Mouse (Mus musculus) C2C12 (cell line): ENCODE measurements at regions not wholly inside any gene's neighbourhood (a gene's known extent, or its start where the extent isn't known, plus 50 kb on each side); places are given as distances from the start of the nearest gene placed in this dataset.

Experiments
- H3K27me3 ChIP-seq: one replicate; pipeline ENCODE4 v1.6.1; 2011; ENCODE audit not compliant: control insufficient read depth, insufficient read depth, insufficient read length
- H3K36me3 ChIP-seq: one replicate; pipeline ENCODE4 v1.6.1; 2011; ENCODE audit not compliant: control insufficient read depth, insufficient read depth
- H3K4me3 ChIP-seq: one replicate; pipeline ENCODE4 v1.5.1; 2011; ENCODE audit warnings: mild to moderate bottlenecking, control low read depth; ENCODE audit not compliant: poor library complexity, insufficient read depth, severe bottlenecking
- H3K79me2 ChIP-seq: one replicate; pipeline ENCODE4 v1.6.1; 2011; ENCODE audit not compliant: control insufficient read depth, insufficient read depth
- H3K79me3 ChIP-seq: one replicate; pipeline ENCODE4 v1.6.1; 2011; ENCODE audit warnings: low read depth, control low read depth
- H3ac ChIP-seq: one replicate; pipeline ENCODE3; 2011; ENCODE audit warnings: low read depth; ENCODE audit not compliant: control insufficient read depth, insufficient read length
- CEBPB ChIP-seq: IDR thresholded peaks from one replicate; pipeline ENCODE4 v1.6.1; 2011; ENCODE audit warnings: low read depth, mild to moderate bottlenecking, control low read depth, moderate library complexity
- CTCF ChIP-seq: IDR thresholded peaks from one replicate; pipeline ENCODE4 v1.5.1; 2011; ENCODE audit not compliant: control insufficient read depth, insufficient read depth, insufficient read length
- FOSL1 ChIP-seq: IDR thresholded peaks from one replicate; pipeline ENCODE4 v1.8.0; 2011; ENCODE audit warnings: mild to moderate bottlenecking, low read length; ENCODE audit not compliant: poor library complexity, insufficient read depth, severe bottlenecking
- MAX ChIP-seq: IDR thresholded peaks from one replicate; pipeline ENCODE4 v1.6.1; 2011; ENCODE audit warnings: mild to moderate bottlenecking, control low read depth
- MYOD1 ChIP-seq: IDR thresholded peaks from one replicate; pipeline ENCODE4 v1.6.1; 2011; ENCODE audit warnings: low read depth; ENCODE audit not compliant: control insufficient read depth, insufficient read length
- MYOG ChIP-seq: IDR thresholded peaks from one replicate; pipeline ENCODE4 v1.6.1; 2011; ENCODE audit not compliant: control insufficient read depth, insufficient read length; ENCODE audit errors: extremely low read depth
- USF1 ChIP-seq: IDR thresholded peaks from one replicate; pipeline ENCODE4 v1.6.1; 2011; ENCODE audit warnings: low read depth, mild to moderate bottlenecking, control low read depth, moderate library complexity

GRCm38 (mm10) chr9:122572836-122573267 is 174.3 kb upstream of the Topaz1 start:
- Histone ChIP-seq H3K27me3 (peaks cover 64% of the 10 kb centered on the region), H3ac (no peak overlapping the region)

DNA sequence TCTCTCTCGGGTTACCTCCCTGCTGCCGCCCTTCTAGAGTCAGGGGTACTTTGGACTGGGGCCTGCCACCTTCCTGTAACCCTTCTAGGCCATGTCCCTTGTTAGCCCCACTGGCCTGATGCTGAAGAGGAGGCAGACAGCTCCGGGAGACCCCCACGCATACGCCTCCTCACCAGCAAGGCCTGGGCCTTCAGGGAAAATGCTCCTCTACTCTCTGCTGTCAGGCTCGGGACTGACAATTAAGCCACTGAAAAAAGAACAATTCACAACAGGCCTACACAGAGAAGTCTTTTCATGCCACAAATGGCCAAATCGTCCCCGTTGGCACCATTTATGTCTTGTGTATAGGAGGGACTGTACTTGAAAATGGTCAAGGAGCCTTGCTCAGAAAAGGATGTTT is 161.9 kb upstream of the Topaz1 start:
- Histone ChIP-seq H3K79me2 (no peaks in the 10 kb centered on the region), H3K36me3 (no peaks in the 10 kb centered on the region), H3K4me3 (no peak overlapping the region), H3K27me3 (peaks cover 21% of the 10 kb centered on the region), H3K79me3 (no peaks in the 10 kb centered on the region), H3ac (no peak overlapping the region)
- TF ChIP-seq MYOD1, result no peak
- TF ChIP-seq MYOG, result no peak
- no peak for TF ChIP-seq CEBPB
- TF ChIP-seq USF1, result no peak
- TF ChIP-seq CTCF, result no peak
- TF ChIP-seq MAX, result no peak

More at GRCm38 (mm10) chr9:122572836-122573267, 174.3 kb upstream of the Topaz1 start:
- no peaks in the 10 kb centered on the region for H3K36me3 ChIP-seq
- H3K79me3 ChIP-seq, result no peaks in the 10 kb centered on the region
- TF ChIP-seq MAX (no peak), FOSL1 (no peak), USF1 (no peak), CTCF (no peak), MYOG (no peak)
- H3K4me3 ChIP-seq, result no peak overlapping the region
- no peaks in the 10 kb centered on the region for H3K79me2 ChIP-seq

DNA sequence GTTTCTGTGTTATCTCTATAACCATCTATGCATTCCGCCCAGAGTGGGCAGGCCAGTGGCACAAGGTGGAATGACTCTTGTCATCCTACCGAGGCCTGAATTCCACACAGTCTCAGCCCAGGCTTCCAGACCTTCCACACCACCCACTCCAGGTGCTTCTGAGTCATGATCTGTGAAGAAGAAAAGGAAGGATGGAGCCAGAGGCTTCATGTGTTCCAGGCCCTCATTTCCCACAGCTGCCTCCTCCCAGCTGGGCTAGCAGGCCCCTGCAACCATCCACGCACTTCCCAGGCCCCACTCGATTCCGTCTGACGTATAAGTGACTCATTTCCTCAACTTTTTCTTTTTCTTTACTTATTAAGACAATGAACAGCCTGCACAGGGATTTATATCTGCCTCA is 160.7 kb upstream of the Topaz1 start:
- no peak overlapping the region for H3ac ChIP-seq
- H3K27me3 ChIP-seq, result peaks cover 20% of the 10 kb centered on the region
- no peaks in the 10 kb centered on the region for H3K36me3 ChIP-seq
- TF ChIP-seq MAX (no peak), CEBPB (no peak), CTCF (no peak), USF1 (no peak), MYOD1 (no peak), MYOG (no peak), FOSL1 (no peak)
- H3K4me3 ChIP-seq, result no peak overlapping the region
- H3K79me2 ChIP-seq, result no peaks in the 10 kb centered on the region
- H3K79me3 ChIP-seq, result no peaks in the 10 kb centered on the region

DNA sequence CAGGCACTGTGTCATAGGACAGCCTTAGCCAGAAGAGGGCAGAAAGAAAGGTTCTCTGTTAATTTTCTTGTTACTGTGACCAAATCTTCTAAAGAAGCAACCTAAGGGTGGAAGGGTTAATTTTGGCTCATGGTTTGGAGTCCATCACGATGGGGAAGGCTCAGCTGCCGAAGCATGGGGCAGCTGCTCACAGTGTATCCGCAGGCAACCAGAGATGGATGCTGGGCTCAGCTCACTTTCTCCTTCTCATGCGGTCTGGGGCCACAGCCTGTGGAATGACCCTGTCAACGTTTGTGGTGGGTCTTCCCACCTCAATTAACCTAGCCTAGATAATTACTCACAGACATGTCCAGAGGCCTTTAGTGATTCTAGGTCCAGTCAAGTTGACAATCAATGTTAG is 160.2 kb upstream of the Topaz1 start:
- H3K79me3 ChIP-seq, result no peaks in the 10 kb centered on the region
- no peak overlapping the region for H3K4me3 ChIP-seq
- H3K36me3 ChIP-seq, result no peaks in the 10 kb centered on the region
- H3K27me3 ChIP-seq, result peaks cover 20% of the 10 kb centered on the region
- no peak overlapping the region for H3ac ChIP-seq
- TF ChIP-seq USF1 (no peak), MYOD1 (no peak)
- no peaks in the 10 kb centered on the region for H3K79me2 ChIP-seq

GRCm38 (mm10) chr9:122588246-122588645 is 158.9 kb upstream of the Topaz1 start:
- TF ChIP-seq MYOG (no peak), USF1 (no peak), FOSL1 (no peak), CEBPB (no peak), CTCF (no peak), MYOD1 (no peak), MAX (no peak)
- H3ac ChIP-seq, result no peak overlapping the region
- no peaks in the 10 kb centered on the region for H3K36me3 ChIP-seq
- H3K4me3 ChIP-seq, result no peak overlapping the region
- H3K79me3 ChIP-seq, result no peaks in the 10 kb centered on the region
- peaks cover 16% of the 10 kb centered on the region for H3K27me3 ChIP-seq
- H3K79me2 ChIP-seq, result no peaks in the 10 kb centered on the region

DNA sequence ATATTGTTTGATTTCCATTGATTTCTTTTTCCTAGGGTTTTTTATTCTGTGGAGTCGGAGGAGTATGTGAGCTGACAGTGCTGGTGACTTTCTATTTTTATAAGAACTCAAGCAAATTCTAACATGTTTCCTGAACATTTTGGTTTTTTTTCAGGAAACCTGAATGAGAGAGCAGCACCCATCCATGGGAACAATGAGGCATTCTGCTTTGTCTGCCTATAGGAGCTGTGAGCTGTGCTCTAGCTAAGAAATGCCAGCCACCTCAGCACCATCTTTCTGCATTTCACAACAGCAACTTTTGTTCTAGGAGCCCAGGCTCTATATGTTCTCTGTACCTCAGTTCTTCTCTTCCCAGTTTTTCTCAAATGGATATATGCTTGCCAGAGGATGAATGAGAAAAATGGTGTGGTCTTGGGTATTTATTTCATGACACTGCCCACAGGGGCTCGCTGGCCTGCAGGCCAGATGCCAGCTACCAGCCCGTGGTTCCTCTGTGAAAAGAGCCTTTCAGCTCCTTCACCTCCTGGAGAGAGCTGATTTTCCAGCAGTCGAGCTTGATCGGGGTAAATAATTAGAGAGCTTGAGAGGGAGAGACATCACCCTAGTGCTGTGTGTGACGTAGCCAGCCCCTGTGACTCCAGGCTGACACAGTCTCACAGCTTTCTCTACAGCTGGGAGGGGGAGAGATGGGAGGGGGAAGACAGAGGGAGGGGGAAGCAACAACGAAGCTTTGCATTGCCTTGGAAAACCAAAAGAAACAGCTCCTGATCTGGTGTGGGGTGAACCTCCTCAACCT is 154.1 kb upstream of the Topaz1 start:
- H3K79me3 ChIP-seq, result no peaks in the 10 kb centered on the region
- no peaks in the 10 kb centered on the region for H3K36me3 ChIP-seq
- H3K27me3 ChIP-seq, result peaks cover 31% of the 10 kb centered on the region
- H3K4me3 ChIP-seq, result no peak overlapping the region
- no peaks in the 10 kb centered on the region for H3K79me2 ChIP-seq
- TF ChIP-seq CTCF (no peak), USF1 (no peak), CEBPB (no peak), FOSL1 (no peak), MAX (no peak), MYOD1 (no peak), MYOG (no peak)
- no peak overlapping the region for H3ac ChIP-seq
